Mouse (Mus musculus) spleen, adult 2 months (tissue): ENCODE data around the gene Iffo2.

Experiments used
- CTCF ChIP-seq: fragments of 200-500 bp; IDR thresholded peaks from 2 replicates; pipeline ENCODE4 v1.5.1; 2011; ENCODE audit warnings: mild to moderate bottlenecking, inconsistent platforms; ENCODE audit not compliant: insufficient read depth, insufficient read length, insufficient replicate concordance; ENCODE audit errors: extremely low read depth
- POLR2A ChIP-seq: fragments of 200-500 bp; IDR thresholded peaks from 2 replicates; pipeline ENCODE4 v1.6.1; 2011; ENCODE audit warnings: low read depth, low read length, inconsistent platforms

- TF ChIP-seq CTCF (no peak), POLR2A (no peak)
Observed at GRCm38 (mm10) chr4:139594062-139594461, 63.7 kb downstream of the Iffo2 start.
